Mouse (Mus musculus) neutrophil, adult 5-6 weeks (primary cell): ENCODE data around the gene Gm29427. TPM values are rescaled to one million over a fixed set of nuclear protein-coding genes. Genes with fewer than 3 reads are reported as not detected.

Experiments used
- ATAC-seq: fragments of 151-379, 151-347 bp; 2 replicates; pipeline ENCODE4 v1.8.0; 2017; ENCODE audit warnings: mild to moderate bottlenecking, moderate TSS enrichment; ENCODE audit not compliant: insufficient number of reproducible peaks, poor library complexity, low FRiP score, severe bottlenecking; ENCODE audit errors: extremely low read depth
- total RNA-seq: library from RNA; stranded (forward); fragments of 200-1000 nt; gene quantifications from 2 replicates; pipeline ENCODE4 v1.2.3, GENCODE M21; 2017

Gm29427 gene
- not detected in 2 replicates for total RNA-seq

DNA sequence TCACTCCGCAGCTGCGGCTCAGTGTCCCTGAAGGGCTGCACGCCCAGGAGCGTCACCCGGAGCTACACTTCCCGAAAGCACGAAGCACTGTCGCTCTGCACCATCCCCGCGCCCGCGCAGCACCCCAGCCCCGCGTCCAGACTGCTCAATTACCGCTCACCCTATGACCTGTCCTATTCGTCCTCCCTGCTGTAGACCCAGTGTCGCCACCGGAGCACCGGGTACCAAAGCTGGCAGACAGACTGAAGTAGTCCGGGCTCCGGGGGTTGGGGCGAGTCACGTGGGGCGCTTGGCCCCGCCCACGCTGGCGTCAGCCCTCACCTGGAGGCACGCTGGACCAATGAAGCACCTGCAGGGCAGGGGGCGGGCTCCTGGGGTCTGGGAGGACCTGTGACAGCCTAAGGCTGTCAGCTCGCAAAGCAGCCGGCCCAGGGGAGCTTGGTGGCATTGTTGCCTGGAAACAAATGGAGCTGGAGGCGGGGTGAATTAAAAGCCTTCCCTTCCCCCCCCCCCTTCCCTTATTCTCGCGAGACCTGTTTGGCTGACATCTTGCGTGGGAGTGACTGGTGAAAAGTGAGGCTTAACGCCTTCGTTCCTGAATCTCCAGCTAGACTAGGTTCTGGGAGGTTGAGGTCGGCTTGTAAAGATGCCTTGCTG, at the start of gene Gm29427:
Gene Gm29427 (minus strand): TSS at position 239 of the 657 bp plus-strand sequence.
- peak; percentile 87 for ATAC-seq

DNA sequence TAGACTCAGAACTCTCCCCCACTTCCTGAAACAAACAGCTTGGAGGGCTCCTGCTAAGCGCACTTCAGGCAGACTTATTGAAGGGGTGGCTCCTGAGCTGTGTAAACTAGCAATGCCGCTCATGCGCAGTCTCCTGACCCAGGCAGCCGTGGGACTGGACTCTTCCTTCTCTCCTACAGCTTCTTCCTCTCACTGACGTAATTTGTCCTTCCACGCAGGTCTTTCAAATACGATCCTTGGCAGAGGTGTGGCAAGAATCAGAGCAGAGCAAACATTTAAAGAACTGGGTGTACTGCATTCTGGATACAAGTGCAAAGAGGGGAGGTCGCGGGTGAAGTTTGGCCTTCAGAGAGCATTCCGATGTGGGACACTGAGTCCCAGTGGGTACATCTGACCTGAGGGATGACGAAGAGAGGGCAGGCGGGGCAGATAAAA, 48.4 kb upstream of the Gm29427 start:
- no peak for ATAC-seq

GRCm38 (mm10) chr1:130762045-130762760, 46.6 kb upstream of the Gm29427 start:
- ATAC-seq, result no peak

GRCm38 (mm10) chr1:130761597-130761996, 46.0 kb upstream of the Gm29427 start:
- ATAC-seq, result no peak

DNA sequence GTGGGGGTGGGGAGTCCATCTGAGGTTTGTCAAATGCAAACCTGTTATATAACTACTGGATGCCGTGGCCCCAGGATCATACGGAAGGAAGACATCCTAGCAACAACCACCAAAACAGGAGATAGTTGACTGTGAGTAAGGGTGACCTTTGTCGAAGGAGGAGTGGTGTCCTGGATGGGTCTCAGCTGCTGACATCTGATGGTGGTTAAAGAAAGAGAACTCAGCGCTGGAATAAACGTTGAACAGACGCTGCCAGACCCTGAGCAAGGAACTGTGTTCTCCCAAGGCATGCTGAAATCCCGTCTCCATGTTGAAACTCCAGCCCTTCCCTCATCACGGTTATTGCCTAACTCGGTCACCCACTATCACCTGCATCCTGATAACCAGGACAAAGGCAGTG, 44.1 kb upstream of the Gm29427 start:
- no peak for ATAC-seq

DNA sequence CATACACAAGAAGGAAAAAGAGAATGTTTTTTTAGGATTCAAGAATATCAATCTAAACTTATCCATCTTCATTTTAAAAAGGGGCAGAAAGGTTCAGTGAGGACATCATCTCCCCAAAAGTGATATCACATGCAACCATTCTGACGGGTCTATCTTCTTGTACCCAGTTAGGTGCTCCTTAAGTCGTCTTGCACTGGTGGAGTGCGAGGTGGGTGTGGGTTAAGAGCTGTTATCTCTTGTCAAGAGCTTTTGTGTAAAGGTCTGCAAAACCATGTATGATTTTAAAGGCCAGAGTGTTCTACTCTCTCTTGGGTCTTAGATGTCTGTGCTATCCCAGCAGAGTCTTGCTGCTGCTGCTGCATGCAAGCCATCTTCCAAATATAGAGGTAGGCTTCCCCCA, 31.2 kb upstream of the Gm29427 start:
- ATAC-seq, result no peak

- ATAC-seq, result no peak
Measured at GRCm38 (mm10) chr1:130745591-130745990, 30.0 kb upstream of the Gm29427 start.

DNA sequence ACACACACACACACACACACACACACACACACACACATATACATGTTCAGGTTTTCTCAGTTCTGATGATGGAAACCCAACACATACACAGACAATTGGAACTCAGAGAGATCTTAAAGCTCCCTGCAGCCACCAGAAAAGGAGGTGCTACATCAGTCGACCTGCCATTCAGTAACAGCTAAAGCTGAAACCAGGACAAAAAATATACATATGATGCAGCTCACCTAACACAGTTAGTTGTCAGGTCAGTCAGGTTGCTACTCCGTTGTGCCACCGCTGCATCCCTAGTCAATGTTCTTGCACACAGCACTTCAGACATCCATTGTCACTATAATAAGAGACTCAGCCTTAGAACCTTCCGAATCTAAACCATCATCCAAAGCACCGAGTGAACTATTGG, 29.4 kb upstream of the Gm29427 start:
- no peak for ATAC-seq

DNA sequence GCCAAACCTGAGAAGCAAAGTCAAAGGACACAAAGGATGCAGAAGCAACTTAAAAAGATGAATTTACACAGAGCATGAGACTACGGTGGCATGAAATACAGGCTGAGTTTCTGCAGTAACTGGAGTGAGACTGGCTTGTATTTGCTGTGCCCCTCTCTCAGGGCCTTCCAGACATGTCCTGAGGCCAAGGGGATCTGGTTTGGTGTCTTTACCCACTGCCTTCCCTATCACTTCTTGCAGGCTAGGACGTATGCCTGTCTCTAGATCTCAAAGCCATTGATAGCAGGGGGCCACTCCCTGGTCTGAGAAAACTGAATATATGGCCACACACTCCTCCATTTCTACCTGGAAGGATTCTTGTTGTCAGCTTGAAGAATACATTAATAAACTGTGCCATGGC, 28.6 kb upstream of the Gm29427 start:
- no peak for ATAC-seq

GRCm38 (mm10) chr1:130743775-130744174, 28.2 kb upstream of the Gm29427 start:
- ATAC-seq, result no peak

DNA sequence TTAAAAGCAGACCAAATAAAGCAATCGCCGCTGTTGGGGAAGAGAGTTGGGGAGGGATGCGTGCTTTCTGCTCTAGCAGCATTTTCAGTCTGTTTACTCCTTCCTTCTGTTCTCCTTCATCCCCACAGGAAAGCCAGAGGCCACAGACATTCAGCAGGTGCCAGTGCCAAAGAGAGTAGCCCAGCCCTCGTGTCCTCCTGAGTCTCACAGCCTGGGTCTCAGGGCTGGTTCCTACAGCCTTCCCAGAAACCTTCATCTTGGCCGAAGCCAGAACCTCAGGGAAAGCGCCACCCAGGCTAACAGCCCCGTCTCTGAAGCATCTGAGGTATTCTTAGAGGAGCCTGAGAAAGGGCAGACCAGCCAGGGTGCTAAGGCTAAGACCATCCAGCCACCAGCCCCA, 26.6 kb upstream of the Gm29427 start:
- no peak for ATAC-seq

DNA sequence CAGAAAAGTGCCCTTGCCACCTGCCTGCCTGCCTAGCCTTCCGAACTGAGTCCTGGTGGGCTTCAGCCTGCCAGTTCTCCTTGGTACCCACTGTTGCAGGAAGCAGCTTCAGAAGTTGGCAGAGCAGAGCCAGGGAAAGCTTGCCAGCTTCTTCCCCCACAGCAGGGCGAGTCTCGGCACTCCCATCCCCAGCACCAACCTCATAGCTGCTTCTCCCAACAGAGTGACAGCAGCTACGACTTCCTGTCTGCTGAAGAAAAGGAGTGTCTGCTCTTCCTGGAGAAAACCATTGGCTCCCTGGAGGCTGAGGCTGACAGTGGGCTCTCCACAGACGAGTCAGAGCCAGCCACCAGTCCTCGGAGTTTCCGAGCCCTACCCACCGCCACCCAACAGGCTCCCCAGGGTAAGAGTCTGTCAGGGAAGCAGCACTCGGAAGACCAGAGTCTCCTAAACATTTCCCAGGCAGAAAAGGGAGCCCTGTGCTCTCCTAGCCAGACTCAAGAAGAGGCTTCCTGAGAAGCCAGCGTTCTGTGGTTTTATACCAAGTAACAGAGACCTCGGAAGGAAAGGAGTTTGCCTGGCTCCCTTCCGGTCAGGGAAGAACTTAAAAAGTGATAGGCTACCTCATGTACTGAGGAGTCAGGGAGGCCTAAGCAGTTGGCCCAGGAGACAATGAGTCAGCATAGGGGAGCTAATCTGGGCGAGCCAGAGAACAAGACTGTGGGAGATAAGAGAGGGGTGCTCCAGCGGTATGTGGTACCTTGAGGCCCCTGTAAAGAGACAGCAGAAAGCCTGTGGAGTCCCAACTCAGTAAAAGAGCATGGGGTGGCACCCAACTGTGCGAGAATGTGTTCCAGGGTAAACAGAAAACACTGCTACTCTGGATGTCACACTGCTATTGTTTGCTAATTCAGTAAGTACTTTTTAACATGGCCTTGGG, 25.5 kb upstream of the Gm29427 start:
- ATAC-seq, result no peak

GRCm38 (mm10) chr1:130740227-130740648, 24.6 kb upstream of the Gm29427 start:
- no peak for ATAC-seq

DNA sequence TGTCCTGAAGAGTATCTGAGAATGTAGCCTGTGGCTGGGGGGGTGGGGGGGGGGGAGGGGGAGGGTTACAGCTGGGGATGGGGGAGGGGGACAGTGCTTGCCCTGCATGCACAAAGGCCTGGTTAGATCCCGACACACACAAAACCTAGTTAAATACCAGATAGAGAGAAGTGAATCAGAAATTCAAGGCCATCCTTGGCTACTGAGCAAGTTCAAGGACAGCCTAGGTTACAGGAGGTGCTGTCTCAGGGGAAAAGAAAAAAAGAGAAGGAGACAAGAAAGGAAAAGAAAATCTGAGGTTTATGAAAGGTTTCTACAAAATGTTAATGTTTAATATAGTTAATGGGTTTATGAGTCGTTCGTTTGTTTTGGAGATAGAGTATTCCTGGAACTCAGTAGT, 24.0 kb upstream of the Gm29427 start:
- no peak for ATAC-seq

DNA sequence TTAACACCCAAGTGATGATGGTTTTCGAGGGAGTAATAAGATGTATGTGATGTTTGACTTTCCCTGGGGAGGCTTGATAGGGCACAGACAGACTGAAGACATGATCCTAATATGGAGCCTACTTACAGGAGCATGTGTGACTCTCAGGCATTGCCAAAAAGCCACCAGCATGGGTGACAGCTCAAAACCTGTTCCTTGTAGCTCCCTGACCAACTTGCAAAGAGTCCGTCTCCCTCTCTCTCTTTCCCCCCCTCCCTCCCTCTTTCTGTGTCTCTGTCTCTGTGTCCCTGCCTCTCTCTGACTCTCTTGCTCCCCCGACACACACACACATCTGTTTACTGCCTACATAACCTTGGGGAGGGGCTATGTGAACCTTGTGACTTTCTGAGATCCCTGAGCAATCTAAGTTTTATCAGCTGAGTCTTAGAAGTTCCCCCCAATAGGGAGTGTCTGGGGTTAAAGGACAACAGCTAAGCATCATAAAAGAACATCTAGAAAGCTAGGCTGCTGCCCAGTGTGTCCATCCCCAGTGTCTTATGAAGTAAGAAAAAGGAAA, 23.0 kb upstream of the Gm29427 start:
- no peak for ATAC-seq

DNA sequence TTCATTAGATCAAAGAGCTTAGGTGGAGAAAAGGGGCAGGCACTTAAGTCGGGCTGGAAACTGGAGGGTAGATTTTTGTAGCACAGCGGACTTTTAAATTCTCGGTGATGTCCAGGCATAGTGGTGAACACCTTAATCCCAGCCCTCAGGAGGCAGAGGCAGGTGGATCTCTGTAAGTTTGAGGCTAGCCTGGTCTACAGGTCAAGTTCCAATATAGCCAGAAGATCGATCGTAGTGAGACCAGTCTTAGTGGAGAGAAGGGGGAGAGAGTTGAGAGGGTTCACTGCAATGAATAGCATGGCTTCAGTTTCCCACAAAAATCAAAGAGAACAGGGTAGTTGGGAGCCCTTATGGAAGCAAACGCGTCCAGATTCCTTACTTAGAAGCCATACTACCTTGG, 22.3 kb upstream of the Gm29427 start:
- ATAC-seq, result no peak

DNA sequence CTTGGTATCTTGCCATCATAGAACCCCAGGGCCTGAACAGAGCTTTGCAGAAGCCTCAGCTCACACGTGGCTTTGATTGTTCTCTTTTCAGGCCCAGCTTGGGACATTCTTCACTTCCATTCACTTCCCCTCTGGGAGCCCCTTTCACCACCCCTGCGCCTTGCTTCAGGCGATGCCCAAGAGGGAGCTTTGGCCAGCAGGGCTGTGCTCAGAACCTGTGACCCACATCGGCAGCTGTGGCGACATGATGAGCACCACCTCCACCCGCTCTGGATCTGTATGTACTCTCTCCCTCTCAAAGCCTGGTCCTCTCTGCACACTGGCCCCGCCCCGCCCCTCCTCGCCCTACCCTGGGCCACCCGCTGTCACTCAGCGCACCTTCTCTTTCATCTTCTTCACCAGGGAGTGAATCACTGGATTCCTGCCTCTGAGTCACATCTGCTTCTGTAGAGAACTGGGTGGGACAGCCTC, 21.8 kb upstream of the Gm29427 start:
- ATAC-seq, result no peak

GRCm38 (mm10) chr1:130734852-130735251, 19.3 kb upstream of the Gm29427 start:
- no peak for ATAC-seq

GRCm38 (mm10) chr1:130734452-130734851, 18.9 kb upstream of the Gm29427 start:
- ATAC-seq, result no peak
